Mouse (Mus musculus) regulatory T cell (primary cell): Measurements from ENCODE around the gene Pknox2.

ENCODE experiments used
- in situ Hi-C: fragments of 300-600 bp; cut with MboI, MseI; formaldehyde crosslinking; loops from one replicate; pipeline ENCODE4 v1.15.1; 2025; ENCODE audit warnings: high pct_unique_total_duplicates

Pknox2 gene

DNA sequence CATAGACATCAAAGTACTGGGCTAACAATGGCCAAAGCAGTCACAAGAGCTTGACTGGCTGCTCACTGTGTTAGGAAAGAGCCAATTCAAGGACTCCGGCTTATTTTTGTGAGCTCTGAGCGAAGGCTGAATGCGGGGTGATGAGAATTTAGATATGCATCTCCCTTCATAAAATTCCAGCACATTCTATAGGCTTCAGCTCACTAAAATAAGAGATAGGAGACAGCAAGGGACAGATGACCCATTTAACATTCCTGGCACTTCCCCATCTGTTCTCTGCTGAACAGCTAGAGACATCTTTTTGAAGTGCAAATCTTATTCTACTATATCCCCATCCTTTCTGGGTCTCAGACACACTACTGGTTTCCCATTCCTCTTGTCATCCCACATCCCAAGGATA lies 147.8 kb downstream of the Pknox2 start:
- in situ Hi-C loops: no loop called here

DNA sequence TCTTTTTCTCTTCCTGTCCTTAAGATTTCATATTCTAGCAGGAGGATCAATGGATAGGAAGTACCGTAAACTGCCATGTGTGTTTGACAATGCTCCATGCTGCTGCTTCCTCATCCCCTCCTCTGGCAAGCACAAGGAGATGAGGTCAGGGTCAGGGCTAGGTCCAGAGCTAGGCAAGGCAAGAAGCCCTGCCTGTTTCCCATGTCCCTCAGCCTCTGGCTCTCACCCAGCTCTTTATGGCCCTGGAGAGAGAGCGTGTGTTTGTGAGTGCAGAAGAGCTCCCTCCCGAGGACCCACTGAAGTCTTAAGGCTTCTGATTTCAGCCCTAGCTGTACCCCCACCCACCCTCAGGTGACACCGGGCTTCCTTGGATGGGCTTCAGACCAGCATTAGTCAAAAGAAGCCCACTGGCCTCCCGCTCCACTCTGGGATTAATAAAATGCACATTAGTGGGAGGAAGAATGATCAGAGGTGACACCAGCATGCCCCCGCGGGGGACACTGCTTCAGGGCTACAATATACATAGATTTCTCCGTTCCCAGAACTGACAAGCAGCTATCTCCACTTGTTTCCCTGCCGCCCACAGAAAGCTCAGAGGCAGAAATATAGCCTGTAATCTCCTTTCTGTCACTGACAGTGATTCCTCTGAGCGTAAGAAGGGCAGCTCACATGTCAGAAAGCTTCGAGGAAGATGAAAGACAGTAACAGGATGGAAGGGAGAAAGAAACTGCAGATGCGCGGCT lies 156.4 kb downstream of the Pknox2 start:
- in situ Hi-C loops: loop anchor here (5.0 kb wide), 1 partner anchor 72 kb away; no protein-coding TSS in a partner anchor

DNA sequence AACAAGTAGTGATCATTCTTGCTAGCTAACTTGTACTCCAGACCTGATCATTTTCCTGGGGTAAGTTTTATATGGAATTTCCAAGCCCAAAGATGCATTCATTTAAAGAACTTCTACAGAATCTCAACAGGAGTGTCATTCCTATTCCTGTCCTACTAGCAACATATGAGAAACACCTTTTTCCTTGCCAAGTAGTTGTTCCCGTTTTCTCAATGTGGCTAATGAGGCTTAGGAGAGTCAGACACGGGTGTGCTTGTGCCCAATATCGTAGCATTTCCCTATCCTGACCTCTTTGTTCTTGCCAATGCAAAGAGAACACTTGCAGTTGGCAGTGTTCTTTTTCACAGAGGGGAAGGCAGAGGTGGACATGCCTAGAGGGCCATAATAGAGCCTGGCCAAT lies 157.2 kb downstream of the Pknox2 start:
- in situ Hi-C loops: loop anchor here (5.0 kb wide), 1 partner anchor 72 kb away; no protein-coding TSS in a partner anchor

DNA sequence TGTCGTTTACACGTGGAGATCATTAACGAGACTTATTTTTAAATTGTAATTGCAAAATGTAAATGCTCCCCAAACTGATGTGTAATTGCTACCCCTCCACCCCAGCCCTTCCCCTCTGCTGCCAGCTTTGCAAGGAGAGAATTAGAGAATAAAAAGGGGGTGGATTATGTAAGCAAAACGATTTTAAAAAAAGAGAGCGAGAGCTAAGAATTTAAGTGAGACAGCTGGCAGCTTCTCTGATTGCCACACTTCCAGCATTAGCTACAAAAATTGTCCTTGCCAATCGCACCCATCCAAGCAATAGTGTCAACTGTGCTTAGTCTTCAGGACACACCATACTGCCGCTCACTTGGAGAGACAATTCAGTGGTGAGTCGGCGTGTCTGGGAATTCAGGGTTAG lies 162.0 kb downstream of the Pknox2 start:
- in situ Hi-C loops: no loop called here

DNA sequence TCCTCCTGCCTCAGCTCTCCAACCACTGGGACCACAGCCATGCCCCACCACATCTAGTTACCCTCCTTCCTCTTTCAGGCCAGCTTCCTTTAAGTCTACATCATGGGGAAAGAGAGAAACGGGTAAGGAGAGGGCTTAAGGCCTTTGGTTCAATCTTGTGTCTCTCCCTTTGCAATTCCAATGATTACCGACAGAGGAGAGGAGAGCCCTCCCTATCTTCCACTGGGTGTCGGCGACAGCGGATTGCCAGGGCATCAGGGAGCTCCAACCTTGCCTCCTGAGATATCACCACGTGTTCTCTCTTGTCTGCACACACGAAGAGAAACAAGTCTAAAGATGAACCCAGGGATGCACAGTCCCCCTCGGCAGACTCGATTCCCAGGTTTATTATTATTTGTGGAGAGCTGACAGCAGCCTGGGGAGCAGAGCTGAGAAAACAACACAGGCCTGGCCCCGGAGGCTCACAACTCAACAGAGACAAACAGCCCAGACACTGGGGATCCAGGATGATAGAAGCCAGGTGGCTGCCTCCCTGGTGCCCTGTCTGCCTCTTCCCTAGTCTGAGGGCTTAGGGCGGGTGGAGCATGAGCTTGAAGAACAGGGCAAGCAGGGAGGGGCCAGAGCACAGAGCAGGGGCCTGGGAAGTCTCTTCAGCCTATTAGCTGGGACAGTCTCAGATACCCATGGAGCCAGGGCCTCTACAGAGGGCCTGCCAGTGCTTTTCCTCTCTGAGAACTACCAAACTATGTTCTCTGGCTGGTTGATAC lies 170.4 kb downstream of the Pknox2 start:
- in situ Hi-C loops: loop anchor here (10.0 kb wide), 1 partner anchor 318 kb away; no protein-coding TSS in a partner anchor

DNA sequence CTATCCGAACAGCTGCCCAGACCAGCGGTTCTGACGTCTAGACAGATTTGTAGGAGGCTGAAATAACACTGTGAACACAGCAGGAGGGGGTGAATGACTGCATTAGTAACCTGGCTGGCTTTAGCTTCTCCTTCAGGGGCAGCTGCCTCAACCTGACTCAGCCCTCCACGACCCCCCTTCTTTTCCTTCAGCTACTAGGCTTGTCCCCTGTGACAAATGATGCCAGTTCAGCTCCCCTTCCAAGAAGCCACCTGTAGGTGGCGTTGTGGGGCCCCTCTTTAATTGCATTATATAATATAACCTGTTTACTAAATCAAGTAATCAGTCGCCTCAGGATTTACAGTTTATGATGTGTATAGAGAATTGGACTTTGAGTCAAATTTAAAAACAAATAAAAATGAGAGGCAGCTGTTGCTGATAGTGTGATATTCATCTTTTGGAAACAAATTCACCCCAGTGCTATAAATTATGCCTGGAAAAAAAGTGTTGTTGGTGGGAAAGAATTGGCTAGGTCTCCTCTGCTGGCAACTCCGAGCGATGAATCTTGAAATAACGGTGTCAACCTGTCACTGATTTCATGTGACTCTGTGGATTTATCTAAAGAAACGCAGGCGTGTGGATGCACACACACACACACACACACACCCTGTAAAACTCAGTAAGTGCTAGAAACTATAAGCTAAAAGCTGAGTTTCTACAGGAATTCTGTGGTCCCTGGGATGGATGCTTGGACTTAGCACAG lies 173.6 kb downstream of the Pknox2 start:
- in situ Hi-C loops: loop anchor here (10.0 kb wide), 1 partner anchor 321 kb away; no protein-coding TSS in a partner anchor

DNA sequence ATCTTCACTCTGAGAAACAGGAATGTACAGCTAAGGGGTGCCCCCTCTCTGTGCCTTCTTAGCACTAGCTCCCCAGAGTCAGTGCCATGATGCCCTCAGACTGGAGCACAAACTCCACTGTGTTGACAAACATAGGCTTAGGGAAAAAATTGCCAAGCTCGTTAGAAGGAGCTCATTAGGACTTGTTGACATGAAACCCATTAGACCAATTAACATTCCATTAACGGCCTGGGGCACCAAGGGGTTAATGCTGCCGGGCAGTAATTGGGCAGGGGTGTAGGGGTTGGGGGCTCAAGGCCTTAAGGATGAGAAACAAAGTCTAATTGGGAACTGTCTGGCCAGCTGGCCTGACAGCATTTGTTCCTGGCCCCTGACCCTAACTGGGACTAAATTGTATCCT lies 175.1 kb downstream of the Pknox2 start:
- in situ Hi-C loops: loop anchor here (10.0 kb wide), 1 partner anchor 323 kb away; no protein-coding TSS in a partner anchor

DNA sequence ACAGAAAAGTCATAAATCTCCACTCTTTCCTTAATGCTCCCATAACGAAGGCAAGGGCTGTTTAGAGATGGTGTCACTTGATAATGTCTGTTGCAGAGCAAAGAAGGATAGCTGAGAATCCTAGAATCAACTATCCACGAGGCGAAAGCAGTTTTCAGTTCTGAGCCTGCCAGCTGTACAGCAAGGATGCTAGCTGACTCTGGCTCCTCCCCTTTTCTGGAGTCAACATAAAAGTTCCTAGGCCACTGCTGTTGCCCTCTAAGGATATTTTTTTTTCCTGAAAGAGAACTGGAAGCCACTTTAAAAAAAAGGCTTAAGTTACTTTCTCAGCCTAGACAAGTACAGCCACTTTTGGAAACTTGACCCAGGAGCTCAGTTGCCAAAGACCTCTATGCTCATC lies 176.1 kb downstream of the Pknox2 start:
- in situ Hi-C loops: loop anchor here (10.0 kb wide), 1 partner anchor 324 kb away; no protein-coding TSS in a partner anchor

DNA sequence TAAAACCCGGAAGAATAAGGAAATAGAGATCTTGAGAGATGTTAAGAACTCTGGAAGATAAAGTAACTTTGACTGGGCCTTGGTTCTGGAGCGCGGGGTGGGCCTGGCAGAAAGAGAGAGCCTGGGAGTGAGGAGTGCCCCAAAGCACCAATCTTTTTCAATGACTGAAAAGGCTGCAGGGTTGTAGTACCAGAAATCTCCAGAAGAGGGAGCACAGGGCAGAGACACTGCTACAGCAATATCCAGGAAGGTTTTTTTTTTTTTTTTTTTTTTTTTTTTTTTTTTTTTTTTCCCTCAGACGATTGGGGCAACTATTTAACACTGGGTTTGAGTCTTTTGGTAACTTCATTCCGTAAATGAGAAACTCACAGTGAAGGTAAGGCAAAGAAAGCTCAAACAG lies 176.6 kb downstream of the Pknox2 start:
- in situ Hi-C loops: loop anchor here (10.0 kb wide), 1 partner anchor 324 kb away; no protein-coding TSS in a partner anchor

DNA sequence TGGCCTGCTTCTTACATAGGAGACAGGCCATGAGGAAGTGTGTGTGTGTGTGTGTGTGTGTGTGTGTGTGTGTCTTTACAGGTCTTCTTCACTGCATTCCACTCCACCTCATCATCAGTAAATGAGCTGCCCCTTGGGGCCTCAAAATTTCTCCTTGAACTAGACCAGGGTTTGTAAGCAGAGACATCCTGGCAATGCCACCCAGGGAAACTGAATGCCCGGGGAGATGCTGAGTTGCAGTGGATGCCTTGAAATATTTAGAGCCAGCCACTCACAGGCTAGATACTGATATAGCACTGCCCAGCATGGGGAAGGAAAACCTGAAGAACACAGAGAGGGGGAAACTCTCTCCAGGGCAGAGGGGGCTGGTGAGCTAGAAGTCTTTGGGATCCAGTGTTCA lies 178.1 kb downstream of the Pknox2 start:
- in situ Hi-C loops: loop anchor here (5.0 kb wide), 1 partner anchor 258 kb away; no protein-coding TSS in a partner anchor

DNA sequence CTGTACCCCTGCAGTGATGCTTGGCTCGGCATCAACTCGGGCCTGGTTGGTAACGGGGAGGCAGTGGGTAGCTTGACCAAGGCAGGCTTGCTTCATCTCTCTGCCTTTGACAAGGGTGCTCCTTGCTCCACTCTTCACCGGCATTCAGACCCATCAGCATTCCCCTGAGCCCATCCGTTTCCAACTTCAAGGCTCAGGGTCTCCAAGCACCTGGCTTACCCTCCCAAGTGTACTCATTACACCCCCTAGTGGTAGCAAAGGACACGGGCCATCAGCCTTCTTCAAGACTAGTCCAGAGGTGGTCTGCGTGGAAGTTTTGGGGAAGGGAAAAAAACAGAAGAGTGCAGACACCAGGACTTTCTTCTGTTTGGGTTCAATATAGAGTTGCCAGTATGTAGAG lies 178.5 kb downstream of the Pknox2 start:
- in situ Hi-C loops: loop anchor here (5.0 kb wide), 1 partner anchor 259 kb away; no protein-coding TSS in a partner anchor

DNA sequence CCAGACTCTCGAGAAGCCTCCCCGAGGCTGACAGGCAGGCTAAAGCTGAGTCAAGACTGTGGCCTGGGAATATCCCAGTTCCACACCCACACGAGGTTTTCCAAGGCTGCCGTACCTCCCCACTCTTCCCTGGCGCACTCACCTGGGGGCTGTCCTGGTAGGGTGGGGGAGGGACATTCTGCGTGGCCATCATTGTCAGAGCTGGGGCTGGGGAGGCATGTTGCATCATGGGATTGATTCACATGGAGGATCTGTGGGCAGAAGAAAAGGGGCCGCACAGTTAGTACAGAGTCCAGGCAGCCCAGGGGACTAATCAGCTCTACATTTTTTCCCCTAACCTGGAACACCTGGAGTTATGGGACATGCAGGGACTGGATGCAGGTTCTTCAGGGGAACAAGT lies 179.0 kb downstream of the Pknox2 start:
- in situ Hi-C loops: loop anchor here (5.0 kb wide), 1 partner anchor 259 kb away; no protein-coding TSS in a partner anchor

DNA sequence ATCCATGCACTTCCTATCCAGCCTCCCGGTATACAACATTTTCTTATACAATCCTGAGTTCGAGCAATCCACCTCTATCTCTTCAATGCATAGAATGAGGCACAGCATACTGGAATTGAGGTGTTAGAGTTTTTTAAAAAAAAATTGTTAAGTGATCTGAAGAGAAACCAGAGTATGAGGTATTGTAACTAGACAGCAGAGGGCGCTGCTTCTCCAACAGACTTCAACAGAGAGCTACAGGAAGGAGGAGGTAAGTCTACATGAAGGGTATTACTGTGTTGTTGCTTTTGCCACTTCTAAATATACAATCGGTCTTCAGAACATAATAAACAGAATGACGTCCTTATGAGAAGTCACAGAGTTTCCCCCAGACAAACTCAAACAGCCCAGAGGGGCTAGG lies 181.5 kb downstream of the Pknox2 start:
- in situ Hi-C loops: loop anchor here (5.0 kb wide), 1 partner anchor 262 kb away; no protein-coding TSS in a partner anchor

DNA sequence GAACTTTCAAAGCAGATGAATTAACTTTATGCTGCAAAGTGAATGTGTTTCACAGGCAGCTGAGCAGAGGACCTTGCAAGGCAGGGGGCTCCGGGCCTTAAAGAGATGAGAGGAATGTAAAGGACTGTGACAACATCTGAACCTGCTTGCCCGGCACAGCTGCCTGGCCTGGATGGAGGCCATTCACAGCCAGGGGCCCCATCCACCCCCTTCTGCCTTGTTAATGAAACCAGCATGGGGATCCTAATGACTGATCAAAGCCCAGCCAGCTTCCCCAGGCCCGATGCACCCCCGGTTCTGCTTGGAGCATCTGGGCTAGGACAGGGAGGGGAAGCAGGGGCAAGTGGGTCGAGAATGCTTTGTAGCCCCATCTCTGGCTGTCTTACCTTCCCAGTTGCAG lies 183.0 kb downstream of the Pknox2 start:
- in situ Hi-C loops: no loop called here

DNA sequence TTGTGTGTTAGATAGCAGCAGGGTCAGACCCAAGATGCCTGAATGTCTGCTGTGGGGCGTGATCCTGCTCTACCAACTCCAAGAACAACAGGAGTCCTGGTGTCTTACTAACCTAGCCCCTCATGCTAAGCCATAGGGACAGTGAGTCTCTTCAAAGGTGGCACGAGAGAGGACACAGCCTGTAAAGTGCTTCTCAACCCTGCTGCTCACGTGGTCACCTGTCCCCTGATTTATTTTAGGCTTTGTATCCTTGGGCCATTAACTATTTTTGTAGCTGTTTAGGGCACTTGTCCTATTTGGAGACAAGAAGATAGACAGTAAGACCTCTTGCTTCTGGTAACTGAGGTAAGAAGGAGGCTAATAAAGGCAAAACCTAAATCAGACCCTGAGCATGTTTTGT lies 183.7 kb downstream of the Pknox2 start:
- in situ Hi-C loops: no loop called here

DNA sequence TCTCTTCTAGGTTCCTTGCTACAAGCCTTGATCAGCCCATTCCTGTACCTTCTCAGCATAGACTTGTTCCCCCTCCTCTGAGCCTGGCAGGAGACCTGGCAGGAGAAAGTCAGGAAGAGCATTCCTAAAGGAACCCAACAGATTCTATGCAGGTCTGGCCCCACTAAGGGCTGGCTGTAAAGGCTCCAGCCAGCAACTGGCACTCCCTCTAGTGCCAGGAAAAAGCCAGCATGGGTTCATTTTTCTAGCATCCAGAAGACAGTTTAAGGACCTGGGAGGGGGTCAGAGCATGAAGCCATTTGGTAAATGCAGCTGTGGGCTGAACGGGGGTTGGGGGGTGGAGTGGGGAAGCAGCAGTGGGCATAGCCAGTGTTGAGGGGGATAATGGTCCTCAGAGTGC lies 185.3 kb downstream of the Pknox2 start:
- in situ Hi-C loops: no loop called here

DNA sequence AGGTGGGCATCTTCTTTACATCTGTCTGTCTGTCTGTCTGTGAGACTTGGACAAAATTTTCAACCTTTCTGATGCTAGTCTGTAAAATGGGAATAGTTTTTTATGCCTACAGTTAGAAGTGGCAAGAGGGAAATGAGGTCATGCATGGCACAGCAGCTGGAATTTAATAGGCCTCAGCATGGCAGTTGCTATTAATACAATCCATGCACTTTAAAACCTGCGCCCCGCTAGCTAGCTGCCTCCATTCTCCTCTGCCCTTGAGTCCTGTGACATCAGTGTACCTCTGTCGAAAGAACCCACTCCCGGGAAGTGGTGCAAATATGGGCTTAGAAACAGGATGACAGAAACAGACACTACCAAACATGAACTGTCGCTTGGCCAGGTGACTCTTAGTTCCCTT lies 186.1 kb downstream of the Pknox2 start:
- in situ Hi-C loops: no loop called here

DNA sequence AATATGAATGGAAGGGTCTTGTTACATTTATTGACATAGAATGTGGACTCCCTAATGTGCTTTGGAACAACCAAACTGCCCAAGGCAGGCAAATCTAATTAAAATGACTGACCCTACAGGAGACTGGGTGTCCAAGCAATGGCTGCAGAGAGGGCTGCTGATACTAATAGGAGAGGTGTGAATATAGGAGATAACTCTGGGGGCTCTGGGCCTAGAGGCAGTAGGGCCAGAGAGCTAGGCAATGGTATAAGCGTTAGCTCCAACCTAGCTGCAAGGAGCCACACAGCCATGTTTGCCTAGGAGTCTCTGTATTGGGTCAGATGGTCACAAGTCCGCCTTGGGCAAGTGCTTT lies 196.1 kb downstream of the Pknox2 start:
- in situ Hi-C loops: no loop called here

DNA sequence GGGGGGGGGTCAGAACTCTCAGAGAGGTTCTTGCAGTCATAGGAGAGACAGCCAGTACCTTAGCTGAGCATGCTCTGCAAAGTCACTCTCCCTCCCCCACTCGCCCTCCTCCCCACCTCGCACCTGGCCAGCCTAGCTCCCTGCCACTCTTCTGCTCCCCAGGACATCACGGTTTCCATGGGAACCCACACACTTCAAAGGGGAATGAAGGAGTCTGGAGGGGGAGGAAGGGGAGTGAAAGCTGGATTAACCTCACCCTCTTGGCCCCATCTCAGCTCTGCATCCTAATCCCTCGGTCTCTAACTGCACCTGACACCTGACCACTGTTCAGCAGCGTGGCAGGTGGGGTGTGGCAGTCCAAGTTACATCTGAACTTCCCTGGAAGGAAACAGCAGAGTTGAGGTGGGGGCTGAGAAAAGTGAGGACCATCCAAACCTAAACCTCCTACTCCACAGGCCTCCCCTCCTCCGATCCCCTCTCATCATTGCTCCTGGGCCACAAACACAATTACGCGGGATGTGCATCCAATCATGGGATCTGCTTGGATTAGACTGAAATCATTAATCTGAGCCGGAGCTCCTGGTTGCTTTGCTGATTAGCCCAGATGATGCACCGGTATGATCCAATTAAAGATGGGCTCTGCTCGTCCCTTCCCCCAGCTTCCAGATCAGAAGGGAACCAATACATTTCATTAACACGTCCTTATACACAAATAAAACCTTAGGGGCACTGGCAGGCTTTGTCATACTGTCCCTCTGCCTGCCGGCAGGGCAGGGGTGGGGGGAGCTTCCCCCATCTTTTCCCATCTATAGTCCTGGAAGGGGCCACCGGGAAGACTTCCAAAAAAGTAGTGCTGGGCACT lies 196.7 kb downstream of the Pknox2 start:
- in situ Hi-C loops: no loop called here

DNA sequence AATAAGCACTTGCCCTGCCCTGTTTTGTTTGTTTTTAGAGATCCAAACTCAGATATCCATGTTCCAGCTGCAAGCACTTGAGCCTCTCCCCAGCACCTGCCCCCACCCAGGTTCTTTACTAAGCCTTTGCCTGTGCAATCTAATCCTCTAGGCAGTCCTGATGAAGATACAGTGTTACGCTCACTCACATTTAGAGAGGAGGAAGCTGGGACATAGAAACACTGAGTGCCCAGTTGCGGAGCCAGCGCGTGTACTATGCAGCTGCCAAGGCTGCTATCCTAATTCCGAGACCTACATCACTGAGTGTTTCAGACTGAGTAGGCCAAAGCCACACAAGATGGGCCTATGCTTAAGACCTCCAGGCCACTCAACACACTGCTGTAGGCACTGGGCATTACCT lies 199.0 kb downstream of the Pknox2 start:
- in situ Hi-C loops: no loop called here
